Mouse (Mus musculus) retina, postnatal 7 days (tissue): ENCODE measurements around the gene Fam69b.

Source experiments
- DNase-seq: peaks from one replicate; pipeline ENCODE4 v3.0.0-alpha.2; 2012; ENCODE audit warnings: low read depth, low spot score

The Fam69b gene

DNA sequence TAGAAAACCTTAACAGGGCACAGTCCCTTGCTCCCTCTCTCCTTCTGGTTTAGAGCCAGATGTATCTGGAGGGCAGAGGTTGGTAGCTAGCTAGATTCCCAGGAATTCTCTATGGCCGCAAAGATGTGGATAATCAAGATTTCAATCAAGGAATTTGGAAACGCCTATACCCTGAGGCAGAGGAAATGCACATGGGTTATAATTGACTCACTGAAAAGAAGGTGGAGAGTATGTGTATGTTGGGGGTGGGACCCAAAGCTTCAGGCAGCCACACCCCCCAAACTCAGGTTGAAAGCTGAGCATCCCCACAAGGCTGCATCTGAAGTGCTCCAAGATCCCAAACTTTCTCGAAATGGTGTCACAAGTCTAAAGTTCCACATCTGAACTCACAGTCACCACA, 29.8 kb upstream of the Fam69b start:
- no peak for DNase-seq

DNA sequence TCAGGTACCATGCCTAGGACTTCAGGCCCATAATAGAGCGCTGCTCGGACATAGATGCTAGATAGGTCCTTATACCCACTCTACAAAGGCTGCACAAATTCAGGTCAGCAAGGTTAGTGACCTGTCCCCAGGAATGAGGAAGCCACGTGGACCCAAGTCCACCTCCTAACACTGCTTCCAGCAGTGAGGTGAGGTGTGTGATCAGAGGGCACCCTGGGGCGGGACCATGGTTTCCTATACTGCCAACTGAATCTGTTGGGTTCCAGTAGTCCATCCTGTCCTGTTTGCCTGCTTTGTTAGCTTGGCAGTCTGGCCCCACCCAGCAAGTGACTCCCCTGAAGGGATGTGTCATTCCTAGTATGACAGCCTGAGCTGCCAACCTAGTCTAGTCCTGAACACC, 28.3 kb upstream of the Fam69b start:
- no peak for DNase-seq

DNA sequence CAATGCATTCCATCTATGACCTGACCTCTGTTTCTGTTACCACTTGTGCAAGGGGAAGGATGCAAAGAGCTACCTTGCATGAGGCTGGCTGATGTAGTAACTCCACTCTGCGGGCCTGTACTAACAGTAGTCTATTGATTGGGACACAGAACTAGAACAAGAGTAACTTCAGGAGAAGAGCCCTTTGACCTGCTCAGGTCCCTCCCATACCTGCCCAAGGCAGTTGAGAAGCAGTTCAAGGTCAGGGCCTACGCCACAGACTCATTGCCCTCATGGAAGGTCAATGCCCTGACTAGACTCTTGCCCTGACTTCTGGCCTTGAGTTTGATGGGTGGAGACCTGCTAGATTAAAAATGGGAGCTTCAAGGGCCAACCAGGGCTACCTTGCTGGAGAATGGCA, 27.6 kb upstream of the Fam69b start:
- no peak for DNase-seq

DNA sequence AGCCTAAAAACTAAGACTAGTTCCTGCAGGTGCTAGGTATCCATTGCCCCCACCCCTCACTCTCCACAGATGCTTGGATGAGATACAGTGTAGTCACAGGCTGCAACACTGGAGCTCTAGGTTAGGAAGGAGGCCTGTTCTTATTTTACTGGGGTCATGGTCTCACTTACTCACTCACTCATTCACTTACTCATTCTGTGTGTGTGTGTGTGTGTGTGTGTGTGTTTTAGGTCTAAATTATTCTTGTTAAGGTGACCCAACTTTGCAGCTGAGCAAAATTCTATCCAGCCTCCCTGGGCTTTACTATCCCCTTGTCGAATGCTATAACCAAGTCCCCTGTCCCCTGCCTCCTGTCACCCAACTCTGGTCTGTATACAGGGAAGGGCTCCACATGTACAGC, 26.7 kb upstream of the Fam69b start:
- DNase-seq: no peak

DNA sequence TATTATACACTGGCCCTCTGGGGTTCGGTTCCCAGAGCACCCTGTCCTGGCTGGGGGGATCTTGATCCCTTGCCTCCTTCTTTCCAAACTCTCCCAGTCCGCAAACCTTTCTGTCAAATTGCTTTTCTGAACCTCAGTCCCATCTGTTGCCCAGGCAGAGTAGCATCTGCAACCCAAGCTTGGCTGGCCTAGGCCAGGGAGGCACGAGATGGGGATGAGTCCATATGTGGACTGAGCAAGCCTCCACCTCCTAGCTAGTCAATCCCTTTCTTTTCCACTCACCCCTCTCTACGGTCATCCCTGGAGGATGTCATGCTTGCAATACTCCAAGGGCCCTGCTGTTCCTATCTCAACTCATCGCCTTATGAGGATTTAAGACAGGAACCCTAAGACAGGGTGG, 25.6 kb upstream of the Fam69b start:
- no peak for DNase-seq

DNA sequence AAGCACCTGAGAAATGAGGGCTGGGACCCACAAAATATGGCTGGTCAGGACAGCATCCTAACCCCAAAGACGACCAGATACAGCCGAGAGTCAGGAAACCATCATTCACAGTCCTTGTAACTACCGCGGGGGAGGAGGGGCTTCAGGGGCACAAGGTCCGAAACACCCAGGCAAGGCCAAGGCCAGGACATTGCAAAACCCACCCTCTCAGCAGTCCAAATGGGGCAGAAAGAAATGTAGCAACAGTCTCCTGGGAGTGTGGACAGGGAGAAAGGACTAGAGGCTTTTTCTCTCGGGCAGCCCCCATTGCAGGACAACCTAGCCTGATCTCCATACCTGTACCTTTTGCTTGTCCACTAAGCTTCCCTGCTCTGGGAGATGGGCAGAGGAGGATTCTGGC, 25.1 kb upstream of the Fam69b start:
- DNase-seq: no peak

DNA sequence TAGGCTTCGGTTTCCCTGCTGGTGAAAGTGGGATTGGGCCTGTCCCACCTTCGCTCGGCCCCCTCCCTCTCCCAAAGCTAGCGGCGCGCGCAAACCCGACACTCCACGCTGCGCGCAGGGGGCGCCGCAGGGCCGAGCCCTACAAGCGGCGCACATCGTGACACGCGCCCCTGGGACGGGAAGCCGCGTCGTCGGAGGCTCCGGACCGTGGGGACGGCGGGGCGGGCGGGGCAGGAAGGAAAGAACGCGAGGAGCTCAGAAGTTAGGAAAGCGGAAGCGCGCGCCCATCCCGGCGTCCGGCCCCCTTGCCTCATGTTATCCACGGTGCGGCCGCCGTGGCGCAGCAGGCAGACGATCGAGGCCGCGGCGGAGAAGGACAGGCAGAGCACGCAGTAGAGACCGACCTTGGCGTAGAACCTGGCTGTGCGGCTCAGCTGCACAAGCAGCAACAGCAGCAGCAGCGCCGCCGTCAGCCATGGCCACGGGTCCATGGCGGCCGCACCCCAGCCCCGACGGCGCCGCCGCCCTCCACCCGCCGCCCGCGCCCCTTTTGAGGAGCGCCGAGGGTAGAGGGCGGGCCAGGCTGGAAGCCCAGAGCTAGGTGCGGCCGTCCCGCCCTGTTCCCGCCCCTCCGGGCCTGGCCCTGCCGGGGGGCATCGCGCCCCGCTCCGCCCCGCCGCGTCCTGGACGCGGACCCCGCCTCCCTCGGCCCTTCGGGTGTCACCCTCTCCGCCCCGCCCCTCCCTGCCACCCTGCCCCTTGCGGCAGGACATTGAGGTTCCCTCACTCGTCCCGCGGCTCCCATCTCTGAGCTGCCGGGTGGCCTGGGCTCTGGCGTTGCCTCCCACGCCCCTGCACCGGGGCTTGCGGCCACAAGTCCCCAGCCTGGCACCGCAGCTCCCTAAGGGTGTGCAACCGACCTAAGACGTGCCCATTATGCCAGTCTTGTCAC, 24.3 kb upstream of the Fam69b start, which contains the start of gene Agpat2:
Agpat2 (minus strand) TSS at position 698 of the 952 bp plus-strand sequence.
- DNase-seq: no peak

DNA sequence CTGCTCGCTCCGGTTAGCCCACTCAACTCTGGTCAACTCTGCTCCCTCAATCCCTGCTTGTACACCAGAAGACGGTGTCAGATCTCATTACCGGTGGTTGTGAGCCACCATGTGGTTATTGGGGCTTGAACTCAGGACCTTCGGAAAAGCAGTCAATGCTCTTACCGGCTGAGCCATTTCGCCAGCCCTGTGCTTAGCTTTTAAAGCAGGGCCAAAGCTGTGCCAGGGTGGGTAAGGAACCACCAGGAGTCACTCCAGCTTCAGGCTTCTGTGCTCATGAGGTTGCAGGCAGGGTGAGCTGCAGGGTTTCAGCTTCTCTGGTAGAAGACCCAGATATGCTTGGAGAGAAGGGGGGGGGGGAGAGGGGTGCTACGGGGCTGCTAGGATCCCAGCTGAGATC, 22.9 kb upstream of the Fam69b start:
- DNase-seq: no peak

DNA sequence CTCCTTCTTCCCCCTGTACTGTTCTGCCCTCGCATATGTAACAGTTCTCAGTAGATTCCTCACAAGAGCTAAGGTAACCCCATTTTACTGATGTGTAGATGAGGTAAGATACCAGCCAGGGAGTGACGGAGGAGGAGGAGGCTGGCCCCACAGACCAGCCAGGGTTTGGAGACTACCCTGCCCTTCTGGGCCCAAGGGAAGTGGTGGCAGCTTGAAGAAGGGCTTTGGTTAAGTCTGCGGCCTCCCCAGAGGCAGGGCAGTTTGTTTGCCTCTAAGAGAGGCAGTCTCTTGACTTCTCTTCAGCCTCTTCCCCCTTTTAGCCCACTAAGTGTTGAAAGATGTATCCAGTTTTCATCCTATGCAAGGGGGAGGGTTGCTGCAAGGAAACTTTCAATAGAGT, 21.7 kb upstream of the Fam69b start:
- DNase-seq: no peak

DNA sequence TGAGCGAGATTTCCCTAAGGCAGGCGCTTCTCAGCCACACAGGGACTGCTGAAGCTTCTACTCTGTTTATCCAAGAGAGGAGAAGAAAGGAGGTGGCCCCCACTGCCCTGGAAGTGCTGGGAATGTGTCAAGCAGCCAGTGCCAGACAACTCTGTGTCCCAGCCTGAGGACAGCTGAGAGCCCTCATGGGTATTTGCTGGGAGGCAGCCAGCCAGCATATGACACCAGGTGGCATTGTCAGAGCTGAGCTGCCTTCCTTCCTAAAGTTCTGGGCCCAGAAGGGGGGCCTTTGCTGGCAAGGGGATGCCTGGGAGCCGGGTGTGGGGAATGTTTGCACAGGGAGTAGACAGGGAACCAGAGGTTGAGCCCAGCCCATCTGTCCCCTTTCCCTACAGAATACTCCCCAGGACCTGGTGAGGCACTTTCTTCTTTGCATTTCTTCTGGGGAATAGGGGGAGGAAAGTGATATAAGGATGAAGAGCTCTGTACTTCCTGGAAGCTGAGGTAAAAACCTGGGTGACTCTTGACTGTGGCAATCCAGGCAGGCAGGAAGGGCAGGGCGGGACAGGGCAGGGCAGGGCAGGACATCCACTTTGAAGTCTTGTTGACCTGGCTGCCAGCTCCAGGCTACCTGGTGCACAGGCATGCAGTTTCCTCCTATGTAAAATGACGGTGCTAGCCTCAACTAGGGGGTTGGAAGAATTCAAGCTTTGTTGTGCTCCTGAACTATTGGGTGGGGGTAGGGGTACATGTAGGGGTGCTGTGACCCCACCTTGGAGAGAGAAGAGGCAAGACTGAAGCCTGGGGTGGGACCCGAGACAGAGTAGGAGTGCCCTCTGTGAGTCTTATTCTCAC, 21.0 kb upstream of the Fam69b start:
- DNase-seq: no peak

DNA sequence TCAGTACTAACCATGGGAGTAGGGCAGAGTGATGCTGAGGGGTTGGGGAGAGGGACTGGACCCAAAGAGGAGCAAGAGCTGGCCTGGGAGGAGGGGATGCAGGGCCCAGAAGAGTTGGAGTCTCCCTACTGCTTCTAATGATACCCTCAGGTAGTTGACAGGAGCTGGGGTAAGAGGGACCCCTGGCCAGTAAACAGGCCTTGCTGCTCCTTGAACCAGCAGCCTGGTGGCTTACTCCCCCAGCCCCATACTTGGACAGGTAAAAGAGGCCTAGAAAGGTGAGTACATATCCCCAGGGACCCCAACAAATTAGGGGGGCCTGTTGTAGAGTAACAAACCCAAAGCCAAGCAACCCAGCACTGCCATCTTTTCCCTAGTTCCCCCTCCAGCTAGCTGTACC, 19.5 kb upstream of the Fam69b start:
- no peak for DNase-seq

DNA sequence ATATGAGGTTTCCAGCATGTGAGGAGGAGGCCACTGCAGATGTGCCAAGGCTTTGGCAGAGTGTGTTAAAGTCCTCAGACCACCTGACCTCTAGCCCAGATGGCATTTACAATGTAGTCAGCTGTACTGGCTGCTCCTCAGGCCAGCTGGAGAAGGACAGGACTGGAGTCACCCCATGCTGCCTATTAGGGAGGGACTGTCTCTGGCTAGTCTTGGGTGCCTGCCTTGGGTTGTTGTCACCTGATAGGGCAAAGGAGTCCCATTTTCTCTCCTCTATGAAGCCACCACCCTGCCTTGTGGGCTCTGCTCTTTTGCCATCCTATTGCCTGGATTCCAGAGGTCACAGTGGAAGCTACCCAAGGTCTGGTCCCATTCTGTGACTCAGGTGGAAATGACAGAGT, 19.0 kb upstream of the Fam69b start:
- no peak for DNase-seq

DNA sequence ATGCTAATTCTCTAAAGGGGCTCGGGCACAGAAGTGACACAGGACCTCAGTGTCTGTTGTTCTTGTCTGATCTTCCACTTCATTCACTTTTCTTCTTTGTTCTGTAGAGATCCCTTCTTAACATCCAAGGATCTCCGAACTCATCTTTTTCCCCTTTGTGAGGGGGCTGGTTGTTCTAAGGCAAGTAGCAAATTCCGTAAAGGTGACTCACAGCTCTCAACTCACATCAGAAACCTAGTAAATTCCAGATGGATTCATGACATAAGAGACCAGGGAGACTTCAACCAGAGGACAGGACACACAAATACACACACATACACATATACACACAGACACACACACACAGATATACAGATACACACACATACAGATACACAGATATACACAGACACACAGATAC, 17.7 kb upstream of the Fam69b start:
- no peak for DNase-seq

DNA sequence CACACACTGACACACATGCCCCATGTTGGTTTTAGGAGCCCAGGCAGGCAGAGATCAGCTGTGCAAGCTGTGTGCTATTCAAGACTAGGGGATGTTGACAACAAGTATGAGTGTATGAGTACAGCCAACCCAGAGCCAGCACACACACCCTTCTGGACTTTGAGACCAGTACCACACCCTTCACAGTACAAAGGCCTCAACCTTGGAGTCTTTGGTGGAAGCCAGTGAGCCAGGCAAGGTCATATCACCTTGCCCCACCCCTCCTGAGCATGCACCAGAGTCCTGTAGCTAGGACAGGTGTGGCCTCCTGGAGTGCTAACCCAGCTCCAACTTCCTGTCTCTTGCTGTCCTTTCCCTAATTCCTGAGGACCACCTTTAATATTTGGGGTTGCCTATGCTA, 17.2 kb upstream of the Fam69b start:
- no peak for DNase-seq

DNA sequence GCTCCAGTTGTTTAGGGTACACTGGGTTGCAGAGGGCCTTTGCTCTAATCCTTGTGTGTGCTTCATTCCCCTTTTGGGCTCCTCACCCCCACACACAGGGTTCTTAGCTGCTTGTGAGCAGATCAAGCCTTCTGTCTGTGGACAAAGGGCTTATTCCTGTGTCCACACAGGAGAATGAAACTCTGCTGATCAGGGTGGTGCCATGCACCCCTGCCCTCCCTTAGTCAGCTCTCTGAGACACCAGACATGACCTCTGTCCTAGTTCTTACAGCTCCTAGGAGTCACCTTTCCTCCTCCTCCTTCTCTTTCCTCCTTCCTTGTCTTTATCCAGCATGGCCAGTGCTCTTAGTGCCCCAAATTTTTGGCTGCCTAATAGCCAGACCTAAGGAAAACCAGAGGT, 16.4 kb upstream of the Fam69b start:
- DNase-seq: no peak

DNA sequence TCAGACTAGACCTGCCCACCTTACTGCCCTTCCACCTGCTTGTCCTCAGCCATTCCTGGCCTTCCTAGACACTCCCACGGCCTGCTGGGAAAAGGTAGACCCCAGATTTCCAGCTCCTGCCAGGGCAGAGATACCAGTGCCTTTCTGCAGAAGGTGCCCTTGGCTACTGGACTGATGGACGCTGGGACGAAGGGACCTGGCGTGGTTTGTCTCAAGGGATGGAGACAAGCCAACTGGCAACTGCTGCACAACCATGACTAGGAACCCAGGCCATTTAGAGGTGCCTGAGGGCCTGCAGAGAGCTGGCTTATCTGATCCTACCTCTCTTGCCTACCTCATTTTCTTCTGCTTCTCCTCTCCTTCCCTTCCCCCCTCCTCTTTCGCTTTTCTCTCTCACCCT, 13.4 kb upstream of the Fam69b start:
- no peak for DNase-seq

DNA sequence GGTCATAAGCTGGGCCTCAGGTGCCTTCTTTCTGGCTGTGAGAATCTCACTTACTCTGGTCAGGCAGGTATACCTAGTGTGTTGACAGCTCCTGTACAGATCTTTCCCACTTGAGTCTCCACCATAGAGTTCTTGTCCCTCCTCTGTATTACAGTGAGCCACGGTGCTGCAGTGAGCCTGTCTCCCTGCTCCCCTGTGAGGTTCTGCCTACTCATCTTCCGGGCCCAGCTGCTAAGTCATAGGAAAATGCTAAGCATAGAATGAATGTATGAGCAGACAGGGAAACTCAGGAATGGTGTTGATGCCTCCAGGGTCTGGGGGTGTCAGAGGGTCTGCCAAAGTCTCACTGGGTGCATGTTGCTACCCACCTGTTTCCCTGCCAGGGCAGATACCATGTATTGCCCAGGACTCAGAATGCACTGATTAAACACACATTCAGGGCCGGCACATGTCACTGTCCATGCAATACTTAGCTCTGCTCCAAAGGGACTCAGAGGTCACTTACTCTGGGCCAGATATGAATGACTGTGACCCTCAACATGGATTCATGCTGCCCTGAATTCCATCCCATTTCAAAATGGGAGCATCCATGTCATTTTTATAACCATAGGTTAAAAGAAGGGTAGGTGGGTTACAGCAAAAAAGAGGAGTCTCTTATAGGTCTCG, 12.7 kb upstream of the Fam69b start:
- DNase-seq: no peak

DNA sequence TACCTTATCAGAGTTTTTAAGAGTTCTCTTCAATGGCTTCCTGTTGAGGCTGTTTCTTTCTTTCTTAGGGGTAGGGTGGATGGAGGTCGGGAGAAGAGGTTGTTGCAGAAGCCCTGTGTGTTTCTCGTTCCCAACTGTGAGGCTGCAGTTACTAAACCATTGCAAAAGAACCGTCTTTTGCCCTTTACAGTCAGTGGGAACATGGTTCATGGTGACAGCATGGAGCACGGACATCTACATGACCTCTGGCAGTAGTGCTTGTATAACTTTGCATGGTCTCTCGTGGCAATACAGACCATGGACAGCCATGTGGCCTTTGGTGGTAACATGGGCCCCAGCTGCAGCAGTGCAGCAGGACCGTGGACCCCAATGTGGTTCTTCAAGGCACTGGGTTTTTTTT, 10.9 kb upstream of the Fam69b start:
- DNase-seq: no peak

DNA sequence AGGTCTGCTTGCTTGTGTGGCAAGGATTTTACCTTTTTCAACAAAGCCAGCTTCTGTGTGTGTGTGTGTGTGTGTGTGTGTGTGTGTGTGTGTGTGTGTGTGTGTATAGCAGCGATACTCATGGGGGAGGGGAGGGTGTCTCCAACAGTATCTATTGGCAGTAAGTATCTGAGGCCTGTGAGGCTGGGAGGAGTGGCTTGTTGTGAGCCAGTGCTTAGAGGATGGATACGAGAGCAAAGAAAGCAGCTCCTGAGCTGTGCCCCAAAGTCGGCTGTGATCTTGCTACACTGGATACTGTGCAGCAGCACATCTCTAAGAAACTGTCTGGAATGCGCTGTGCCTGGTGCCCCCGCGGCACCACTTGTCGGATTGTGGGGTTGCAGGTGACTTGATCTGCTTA, 10.3 kb upstream of the Fam69b start:
- no peak for DNase-seq

DNA sequence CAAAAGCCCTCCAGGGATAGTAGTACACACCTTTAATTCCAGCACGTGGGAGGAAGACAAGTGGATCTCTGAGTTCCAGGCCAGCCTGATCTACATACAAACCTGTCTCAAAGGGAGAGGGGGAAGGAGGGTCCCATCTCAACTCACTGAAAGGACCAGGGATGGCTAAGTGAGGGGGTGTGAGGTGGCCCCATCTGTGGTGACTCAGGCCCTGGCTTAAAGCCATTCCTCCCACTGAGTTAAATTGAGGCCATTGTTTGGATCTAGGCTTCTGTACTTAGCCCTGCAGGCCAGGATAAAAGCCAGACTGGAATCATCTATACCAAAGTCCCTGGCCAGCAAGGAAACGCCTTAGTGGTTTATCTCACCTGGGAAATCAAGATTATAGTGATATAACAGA, 7.0 kb upstream of the Fam69b start:
- no peak for DNase-seq

DNA sequence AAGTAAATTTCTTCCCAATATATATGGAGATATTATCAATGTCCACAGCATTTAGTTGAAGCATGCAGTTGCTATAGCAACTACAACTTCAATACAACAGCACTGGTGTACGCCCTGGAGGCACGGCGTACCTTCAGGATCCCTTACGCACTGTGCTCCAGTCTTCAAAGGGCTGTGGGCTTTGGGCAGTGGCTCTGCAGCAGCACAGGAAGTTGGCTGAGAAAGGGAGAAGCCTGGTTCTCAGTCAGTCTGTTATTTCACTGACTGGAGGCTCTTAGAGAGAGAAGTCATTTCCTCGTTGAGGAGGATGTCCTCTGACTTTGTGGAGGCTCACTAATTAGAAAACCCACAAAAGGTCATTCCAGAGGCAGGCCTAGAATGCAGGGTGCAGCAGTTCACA, 5.3 kb upstream of the Fam69b start:
- DNase-seq: no peak

DNA sequence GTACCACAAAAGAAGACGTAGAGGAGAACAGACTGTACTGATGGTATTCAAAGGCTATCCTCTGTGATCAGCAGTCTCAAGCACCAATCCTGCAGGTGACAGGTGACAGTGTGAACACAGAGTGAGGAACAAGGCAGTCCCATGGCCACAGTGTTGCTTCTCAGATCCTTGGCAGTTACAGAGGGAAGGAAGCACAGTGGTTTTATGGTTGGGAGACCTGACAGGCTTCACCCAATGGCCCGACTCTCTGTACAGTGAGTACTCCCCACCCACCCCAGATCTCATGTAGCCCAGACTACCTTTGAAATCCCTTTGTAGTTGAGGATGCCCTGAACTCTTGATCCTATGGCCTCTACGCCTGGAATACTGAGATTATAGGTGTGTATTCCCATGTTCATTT, 2.8 kb upstream of the Fam69b start:
- no peak for DNase-seq
